Mouse (Mus musculus) gastrocnemius, adult 18-20 months (tissue): ENCODE data around the gene Ccdc15. TPM values are rescaled to one million over a fixed set of nuclear protein-coding genes. Genes with fewer than 3 reads are reported as not detected.
"Not testable (repeated sequence)": the region's sequence is repeated elsewhere in the genome, so short reads cannot be mapped to it uniquely, and the experiment has no call there.

Experiments used
- DNase-seq: peaks from one replicate; pipeline ENCODE4 v3.0.0; 2021; ENCODE audit warnings: low spot score
- total RNA-seq, 2 experiments: library from RNA; stranded (reverse); gene quantifications; 2 replicates each; pipeline ENCODE4 v1.2.3; 2021

Gene Ccdc15
- total RNA-seq, 2 experiments from 2014 or later = 1.5 TPM

- no peak for DNase-seq
These were observed 6.3 kb upstream of the Ccdc15 start for GRCm38 (mm10) chr9:37354485-37354884.

GRCm38 (mm10) chr9:37351266-37351665, 3.0 kb upstream of the Ccdc15 start:
- no peak for DNase-seq

- no peak for DNase-seq
These were observed 818 bp upstream of the Ccdc15 start for GRCm38 (mm10) chr9:37349050-37349449.

DNA sequence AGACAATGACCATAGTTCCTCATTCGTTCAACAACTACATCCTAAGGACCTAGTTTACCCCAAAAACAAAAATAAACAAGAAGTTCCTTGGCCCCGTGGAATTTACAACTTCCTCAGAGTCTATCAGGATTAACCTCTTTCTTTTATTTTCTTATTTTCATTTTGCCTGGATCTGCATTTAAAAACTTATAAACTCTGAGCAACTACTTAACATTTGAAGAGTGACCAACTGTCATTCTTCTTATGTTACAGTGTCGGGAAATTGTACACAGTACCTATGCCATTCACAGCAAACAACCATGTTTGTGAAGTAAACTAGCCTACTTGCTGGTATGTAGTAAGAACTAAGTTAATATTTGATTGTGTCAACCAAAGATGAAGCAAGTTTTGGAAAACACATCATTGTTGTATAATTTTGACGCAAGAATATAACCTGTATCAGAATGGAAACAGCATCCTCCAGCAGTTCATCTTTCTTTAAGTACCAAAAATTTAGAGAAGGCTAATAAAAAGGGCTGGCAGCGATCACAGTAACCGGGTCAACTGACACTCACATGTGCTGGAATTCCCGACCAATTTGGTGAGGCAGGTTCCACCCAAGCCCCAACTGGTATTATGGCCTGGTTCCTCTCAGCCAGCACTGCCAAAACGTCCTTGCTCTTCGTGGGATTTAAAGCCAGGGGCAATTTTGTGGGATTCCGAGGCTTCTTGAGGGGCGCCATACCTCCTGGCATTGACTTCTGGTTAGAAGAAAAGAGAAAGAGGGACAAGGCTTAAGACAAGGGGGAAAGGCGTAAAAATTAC, 846 bp downstream of the Ccdc15 start:
- DNase-seq = no peak

- DNase-seq = no peak
These were observed 2.8 kb downstream of the Ccdc15 start for GRCm38 (mm10) chr9:37345406-37345805.

GRCm38 (mm10) chr9:37329456-37329855, 18.8 kb downstream of the Ccdc15 start:
- DNase-seq = peak; percentile 3

- no peak for DNase-seq
These were observed 46.5 kb downstream of the Ccdc15 start for GRCm38 (mm10) chr9:37301720-37302119.

- not testable (repeated sequence) for DNase-seq
These were observed 47.7 kb downstream of the Ccdc15 start for GRCm38 (mm10) chr9:37300501-37300900.

- no peak for DNase-seq
These were observed 52.6 kb downstream of the Ccdc15 start for GRCm38 (mm10) chr9:37295586-37295985.

DNA sequence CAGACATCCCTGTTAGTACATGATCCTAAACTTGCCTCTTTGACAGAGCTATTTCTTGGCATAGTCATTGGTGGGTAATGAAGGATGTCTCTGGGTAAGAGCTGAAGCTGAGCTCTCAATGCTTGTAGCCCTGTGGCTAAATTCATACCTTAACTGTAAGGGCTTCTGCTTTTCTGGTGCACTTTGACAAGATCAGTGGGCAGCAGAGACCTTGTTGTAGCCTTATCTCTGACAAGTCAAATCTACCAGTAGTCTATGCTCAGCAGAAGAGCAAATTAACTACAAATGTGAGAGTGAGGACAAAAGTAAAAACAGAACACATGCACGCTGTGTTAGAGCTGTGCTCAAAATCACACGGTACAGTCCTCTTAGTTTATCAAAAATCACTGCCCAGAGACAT, 81.6 kb downstream of the Ccdc15 start:
- DNase-seq = no peak

DNA sequence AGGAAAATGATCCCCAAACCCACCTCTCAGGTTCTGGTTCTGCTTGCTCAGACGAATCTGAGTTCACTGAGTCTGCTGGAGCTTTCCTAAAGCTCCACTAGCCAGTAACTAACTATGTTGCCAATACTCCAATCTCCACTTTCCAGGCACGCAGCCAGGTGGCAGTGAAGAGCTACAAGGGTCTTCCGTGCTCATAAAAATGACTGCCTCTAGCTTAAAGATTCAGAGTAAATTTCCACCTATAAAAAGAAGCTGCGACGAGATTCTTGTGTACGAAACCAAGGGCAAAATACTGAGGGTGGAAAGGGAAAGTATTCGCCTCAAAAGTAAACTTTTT, 92.4 kb downstream of the Ccdc15 start:
- no peak for DNase-seq

DNA sequence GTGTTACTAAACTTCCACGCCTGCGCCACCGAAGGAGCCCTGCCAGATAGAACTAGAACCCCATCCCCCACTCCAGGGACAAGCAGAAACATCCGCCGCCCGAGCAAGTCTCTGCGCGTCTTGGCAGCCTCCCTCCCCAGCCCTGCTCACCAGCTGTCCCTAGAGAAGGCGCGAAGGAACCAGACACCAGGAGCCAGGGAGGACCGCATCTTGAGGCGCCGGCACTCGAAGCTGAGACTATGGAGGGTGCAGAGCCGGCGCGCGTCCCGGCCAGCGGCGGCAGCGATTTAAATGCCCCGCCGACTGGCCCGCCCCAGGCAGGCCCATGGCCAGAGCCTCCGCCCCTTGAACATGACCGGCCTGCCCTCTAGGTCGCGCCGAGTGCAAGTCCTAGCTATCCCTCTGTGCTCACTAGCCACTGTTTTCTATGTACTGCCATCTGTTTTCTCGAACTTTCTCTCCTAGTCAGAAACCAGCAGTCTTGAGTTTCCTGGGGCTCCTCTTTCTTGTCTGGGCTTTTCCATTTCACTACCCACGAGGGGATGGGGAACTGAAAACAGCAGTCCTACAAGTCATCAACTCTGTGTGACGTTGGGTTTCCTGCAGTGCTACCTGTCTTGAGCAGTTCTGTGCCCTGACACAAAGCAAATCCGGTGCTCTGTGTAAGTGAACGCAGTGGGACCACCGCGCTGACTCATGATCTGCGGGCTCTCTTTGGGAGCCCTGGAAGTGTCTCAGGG, 92.9 kb downstream of the Ccdc15 start, which contains the start of gene Slc37a2:
Slc37a2 (minus strand) TSS at position 590 of the 740 bp plus-strand sequence.
- peak; percentile 70 for DNase-seq

DNA sequence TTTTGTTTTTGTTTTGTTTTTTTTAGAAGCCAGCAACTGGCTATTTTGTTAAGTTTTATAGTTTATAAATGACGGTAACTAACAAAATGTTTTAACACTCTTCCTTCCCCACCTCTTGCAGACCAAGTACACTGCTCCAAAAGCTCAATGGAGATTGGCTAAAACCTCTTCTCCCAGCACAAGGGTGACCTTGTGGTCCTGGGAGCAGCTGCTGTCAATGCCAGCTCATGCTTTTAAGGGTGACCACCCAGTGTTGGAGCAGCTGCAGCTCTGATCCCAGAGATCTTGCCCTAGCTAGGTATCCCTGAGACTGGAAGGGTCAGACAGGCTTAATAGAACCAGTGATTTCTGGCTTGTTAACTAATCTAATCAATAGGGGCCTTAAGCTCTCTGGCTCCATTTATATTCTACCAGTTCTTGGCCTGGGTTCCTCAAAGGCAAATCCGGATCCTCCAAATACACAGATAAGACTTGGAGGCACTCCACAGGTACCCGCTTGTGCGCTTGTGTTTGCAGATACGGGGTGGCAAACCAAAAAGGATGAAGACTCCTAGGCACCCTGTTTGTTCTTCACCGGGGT, 93.6 kb downstream of the Ccdc15 start:
- no peak for DNase-seq

GRCm38 (mm10) chr9:37250631-37251030, 97.6 kb downstream of the Ccdc15 start:
- DNase-seq = no peak

DNA sequence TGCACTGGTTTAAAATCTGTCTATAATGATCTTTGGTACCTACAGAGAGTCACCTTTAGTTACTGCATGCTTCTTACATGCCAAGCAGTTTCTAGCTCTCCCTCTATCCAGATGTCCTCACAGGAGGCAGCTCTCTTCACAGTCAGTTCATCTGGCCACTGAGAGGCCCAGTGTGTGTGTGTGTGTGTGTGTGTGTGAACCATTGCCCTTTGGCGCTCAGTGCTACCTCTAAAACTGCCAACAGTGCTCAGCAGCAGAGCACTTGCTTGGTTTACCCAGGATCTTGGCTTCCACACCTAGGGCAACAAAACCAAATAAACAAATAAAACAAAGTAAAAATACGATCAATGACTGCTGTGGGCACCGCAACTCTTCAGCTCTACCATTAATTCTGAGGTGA, 98.3 kb downstream of the Ccdc15 start:
- no peak for DNase-seq

- DNase-seq = no peak
These were observed 99.8 kb downstream of the Ccdc15 start for GRCm38 (mm10) chr9:37248381-37248906.

GRCm38 (mm10) chr9:37247429-37247828, 100.8 kb downstream of the Ccdc15 start:
- DNase-seq = no peak

- no peak for DNase-seq
These were observed 102.4 kb downstream of the Ccdc15 start for GRCm38 (mm10) chr9:37245810-37246209.

DNA sequence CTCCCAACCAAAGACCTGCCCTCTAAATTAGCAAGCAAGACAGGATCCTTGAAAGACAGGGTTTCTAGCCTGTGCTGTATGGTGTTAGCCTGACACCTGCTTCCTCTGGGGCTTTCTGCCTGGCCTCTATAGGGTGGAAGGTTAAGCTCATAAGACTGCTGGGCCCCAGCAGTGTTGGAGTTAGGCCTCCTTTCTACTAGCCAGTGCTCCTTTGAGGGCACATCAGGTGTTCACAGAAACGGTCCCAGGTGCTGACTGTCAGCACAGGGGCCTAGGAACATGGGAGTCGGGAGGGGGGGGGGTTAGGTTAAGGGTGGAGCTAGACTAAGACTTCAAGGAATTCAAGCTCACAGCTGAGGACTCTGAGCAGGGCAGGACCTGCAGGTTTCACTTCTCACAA, 102.8 kb downstream of the Ccdc15 start:
- no peak for DNase-seq

DNA sequence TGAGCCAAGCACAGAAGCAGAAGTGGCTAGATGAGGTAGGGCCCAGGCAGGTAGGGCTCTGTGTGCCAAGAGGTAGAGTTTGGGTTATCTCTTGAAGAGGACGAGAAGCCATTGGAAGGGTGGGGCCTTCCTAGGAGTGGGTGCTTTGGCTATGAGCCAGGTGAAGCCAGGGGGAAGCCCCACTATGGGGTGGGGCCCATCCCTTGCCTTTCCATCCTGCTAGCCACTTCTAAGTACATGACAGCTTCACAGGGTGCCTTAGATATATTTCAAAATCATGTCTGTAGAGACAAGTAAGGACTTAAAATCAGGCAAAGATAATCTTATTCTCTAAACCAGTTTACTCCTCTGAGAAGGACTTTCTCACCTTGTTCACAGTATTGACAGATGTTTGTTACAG, 103.6 kb downstream of the Ccdc15 start:
- no peak for DNase-seq

GRCm38 (mm10) chr9:37242764-37243163, 105.5 kb downstream of the Ccdc15 start:
- DNase-seq = no peak
